Mouse (Mus musculus) testis, adult 10 weeks (tissue): ENCODE results near the gene Gm17660. TPM values are rescaled to one million over a fixed set of nuclear protein-coding genes. Genes with fewer than 3 reads are reported as not detected.

Experiments
- polyA plus RNA-seq: library from polyadenylated mRNA; stranded (reverse); fragments of 350-450 nt; fragmentation: Illumina TruSeq; extraction: RNeasy Lipid Tissue Mini Kit (QIAGEN cat#74804); gene quantifications from one replicate; pipeline ENCODE4 v1.2.3, GENCODE M21; 2014; ENCODE audit warnings: low read depth, low replicate concordance

Gm17660 gene
- polyA plus RNA-seq = 1.4 TPM

DNA sequence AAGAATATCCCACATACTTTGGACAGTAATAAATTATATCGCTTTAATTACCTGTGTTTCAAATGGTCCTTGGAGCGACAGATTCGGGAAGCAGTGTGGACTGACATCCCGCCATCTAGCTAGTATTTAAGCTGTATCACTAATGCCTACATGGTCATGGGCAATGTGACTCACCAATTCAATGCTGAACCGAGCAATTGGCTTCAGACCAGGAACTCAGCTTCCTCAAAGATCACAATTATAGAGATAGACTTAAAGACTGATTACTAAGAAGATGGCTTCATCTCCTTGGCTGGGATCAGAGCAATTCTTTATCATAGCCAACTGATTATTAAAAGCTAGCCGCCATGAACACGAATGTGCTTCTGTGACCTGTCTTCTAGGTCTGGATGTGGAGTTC is at the start of gene Gm17660:
TSS of gene Gm17660 (minus strand) at position 101 of the 400 bp plus-strand sequence.

DNA sequence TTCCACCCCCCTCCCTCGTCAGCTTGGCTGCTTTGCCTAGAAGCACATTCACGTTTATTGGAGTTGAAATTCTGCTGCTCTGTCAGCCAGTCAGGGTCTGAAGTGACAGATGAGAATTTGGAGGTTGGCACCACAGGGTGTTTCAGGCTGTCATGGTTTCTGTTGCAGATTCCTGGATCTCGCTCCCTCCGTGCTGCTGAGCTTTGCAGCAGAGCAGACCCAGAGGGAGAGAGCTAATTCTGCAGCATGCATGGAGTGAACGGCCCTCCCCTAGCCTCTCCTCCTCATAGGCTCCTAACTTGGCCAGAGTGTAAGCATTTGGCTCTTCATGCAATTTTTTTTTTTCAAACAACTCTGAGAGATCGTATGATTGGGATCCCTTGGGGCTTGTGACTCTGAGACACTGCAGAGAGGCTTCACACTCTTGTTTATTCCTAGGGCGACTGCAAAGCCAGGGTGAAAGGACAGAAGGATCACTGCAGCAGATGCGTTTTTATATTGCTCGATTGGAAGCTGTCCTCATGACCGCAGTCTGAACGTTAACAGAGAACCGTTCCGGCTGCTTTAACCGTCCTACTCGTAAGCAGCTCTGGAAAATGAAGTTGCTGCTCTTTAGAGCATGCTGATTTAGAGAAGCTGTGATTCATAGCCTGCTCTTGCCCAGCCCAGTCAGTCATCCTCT is 36.2 kb upstream of the Gm17660 start, which contains the start of gene Sparcl1:
TSS of gene Sparcl1 (minus strand) at position 243 of the 682 bp plus-strand sequence.

DNA sequence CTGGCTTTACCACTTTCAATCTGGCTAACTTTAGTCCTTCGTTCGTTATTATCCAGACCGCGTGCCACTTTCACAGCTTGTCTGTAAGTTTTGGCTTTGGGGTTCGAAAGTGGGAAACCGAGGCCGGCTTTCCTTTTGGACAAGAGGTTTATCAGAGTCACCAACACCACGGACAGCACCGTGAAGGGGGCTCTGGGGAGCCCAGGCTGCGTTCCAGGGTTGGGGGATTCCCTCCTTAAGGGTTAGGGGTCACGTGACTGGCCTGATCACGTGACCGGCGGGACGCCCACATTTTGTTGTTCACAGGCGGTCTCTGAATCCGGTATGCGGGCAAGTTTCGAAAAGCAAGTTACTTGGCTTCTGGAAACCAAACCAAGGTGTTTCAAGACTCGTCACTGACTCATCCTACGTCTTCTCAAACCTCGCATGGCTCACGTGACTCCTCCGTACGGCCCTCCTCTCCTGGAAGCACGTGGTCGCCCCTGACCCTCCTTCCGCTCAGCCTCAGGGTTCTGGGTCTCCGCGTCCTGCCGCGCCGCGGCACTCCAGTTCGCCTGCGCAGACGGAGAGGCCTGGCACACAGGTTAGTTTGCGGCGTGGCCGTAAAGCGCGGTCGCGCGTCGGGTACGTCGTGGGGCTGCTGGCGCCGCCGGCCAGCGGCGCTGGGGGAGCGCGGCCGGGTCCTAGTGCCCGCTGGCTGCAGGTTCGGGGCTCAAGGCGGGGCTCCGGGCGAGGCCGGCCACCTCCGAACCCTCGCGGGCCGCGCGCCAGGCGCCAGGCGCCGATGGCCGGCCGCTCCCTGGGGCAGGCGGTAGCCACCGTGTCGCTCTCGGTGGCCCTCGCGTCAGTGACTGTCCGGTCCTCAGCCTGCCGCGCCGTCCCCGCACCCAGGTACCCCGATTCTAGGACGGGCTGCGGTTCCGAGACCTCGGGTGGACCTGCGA is 30.9 kb downstream of the Gm17660 start, which contains the start of gene Nudt9:
TSS of gene Nudt9 (plus strand) at position 51 of the 944 bp plus-strand sequence.

DNA sequence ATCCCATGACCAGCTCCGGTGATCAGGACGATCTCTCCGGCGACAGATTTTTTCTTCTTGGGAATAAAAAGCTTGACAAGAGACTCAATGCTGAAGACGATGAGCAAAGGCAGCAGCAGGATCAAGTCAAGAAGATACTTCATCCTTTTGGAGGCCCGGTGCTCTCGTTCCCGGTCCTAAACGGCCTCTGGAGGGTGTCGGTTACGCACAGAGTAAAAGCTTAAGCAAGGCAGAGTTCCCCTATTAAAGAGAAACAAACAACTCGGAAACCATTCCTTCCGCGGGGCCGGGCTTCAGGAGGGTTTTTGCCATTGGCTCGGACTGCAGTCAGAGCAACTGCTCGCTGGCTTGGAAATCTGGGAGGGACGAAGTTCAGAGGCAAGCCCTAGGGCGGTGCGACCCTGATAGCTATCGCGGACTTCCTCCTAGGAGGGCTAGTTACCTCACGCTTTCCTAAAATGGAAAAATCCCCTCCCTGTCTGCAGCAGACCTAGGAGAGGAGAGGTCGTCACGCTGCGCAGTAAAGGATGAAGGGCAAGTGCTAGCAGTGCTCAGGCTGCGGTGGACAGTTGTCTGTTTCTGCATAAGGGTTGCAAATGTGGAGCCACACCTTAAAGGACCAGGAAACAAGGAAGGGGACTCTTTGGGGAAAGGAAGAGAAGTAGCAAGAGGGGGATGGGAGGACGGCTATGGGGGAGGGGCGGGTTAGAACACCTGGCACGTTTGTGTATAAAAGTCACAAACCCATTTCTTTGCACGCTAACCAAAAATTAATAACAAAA is 55.6 kb downstream of the Gm17660 start, which contains the start of gene Hsd17b11:
TSS of gene Hsd17b11 (minus strand) at position 323 of the 782 bp plus-strand sequence.

Other genes with a start within 250 kb of the Gm17660 start
- gene Klhl8, start 166.3 kb downstream of the Gm17660 start, polyA plus RNA-seq = 6.2 TPM
- 0.27 TPM for gene Hsd17b13, start 100.2 kb downstream of the Gm17660 start, polyA plus RNA-seq
- 13.9 TPM for gene Hsd17b11, start 55.7 kb downstream of the Gm17660 start, polyA plus RNA-seq
- gene Nudt9, start 31.3 kb downstream of the Gm17660 start, polyA plus RNA-seq = 30.2 TPM
- gene Sparcl1, start 36.1 kb upstream of the Gm17660 start, polyA plus RNA-seq = 34.7 TPM
- gene Dspp, start 93.1 kb upstream of the Gm17660 start, polyA plus RNA-seq = not detected
- not detected for gene Dmp1, start 125.0 kb upstream of the Gm17660 start, polyA plus RNA-seq
- gene Ibsp, start 221.6 kb upstream of the Gm17660 start, polyA plus RNA-seq = 0.67 TPM
- 0.13 TPM for gene Mepe, start 247.7 kb upstream of the Gm17660 start, polyA plus RNA-seq